Mouse (Mus musculus) MEL (cell line): ENCODE data around the gene Batf3. TPM values are rescaled to one million over a fixed set of nuclear protein-coding genes. Genes with fewer than 3 reads are reported as not detected.

ENCODE experiments used
- DNase-seq: peaks from one replicate; pipeline ENCODE4 v3.0.0; 2011; ENCODE audit warnings: low read depth, low spot score
- H3K27ac ChIP-seq: 2 replicates; pipeline ENCODE4 v1.5.1; 2012; ENCODE audit warnings: low read depth, mild to moderate bottlenecking, control low read depth, low read length, moderate library complexity; ENCODE audit not compliant: control insufficient read depth
- H3K27me3 ChIP-seq, 2 experiments: fragments of 150-350 bp in 1 of 2; sonication (generic) in 1 of 2; 2 replicates each; pipeline ENCODE4 v1.6.1; 2012; ENCODE audit warnings: low read length in 2 of 2, mild to moderate bottlenecking in 2 of 2, improper control_type of control experiment in 1 of 2, moderate library complexity in 1 of 2; ENCODE audit not compliant: insufficient read depth in 2 of 2, control insufficient read depth in 1 of 2
- H3K36me3 ChIP-seq, 2 experiments: 2 replicates each; pipeline ENCODE4 v1.6.1; 2012 to 2014; ENCODE audit warnings: low read length in 2 of 2, improper control_type of control experiment in 1 of 2, inconsistent platforms in 1 of 2, mild to moderate bottlenecking in 1 of 2; ENCODE audit not compliant: insufficient read depth in 2 of 2, control insufficient read depth in 1 of 2
- H3K4me1 ChIP-seq, 2 experiments: fragments of 150-350 bp in 1 of 2; sonication (generic) in 1 of 2; 2 replicates each; pipeline ENCODE4 v1.6.1; 2012; ENCODE audit warnings: low read length in 2 of 2, improper control_type of control experiment in 1 of 2, mild to moderate bottlenecking in 1 of 2; ENCODE audit not compliant: insufficient read depth in 2 of 2, control insufficient read depth in 1 of 2
- H3K4me3 ChIP-seq, 2 experiments: fragments of 150-350 bp in 1 of 2; sonication (generic) in 1 of 2; 2 replicates each; pipeline ENCODE4 v1.5.1; 2012; ENCODE audit warnings: low read depth in 2 of 2, low read length in 2 of 2, mild to moderate bottlenecking in 2 of 2, moderate library complexity in 2 of 2, control low read depth in 1 of 2, improper control_type of control experiment in 1 of 2; ENCODE audit not compliant: control insufficient read depth in 1 of 2, insufficient read depth in 1 of 2
- H3K79me2 ChIP-seq: 2 replicates; pipeline ENCODE4 v1.6.1; 2012; ENCODE audit warnings: mild to moderate bottlenecking, low read length, moderate library complexity; ENCODE audit not compliant: control insufficient read depth, poor library complexity, insufficient read depth
- H3K9ac ChIP-seq: 2 replicates; pipeline ENCODE4 v1.6.1; 2012; ENCODE audit warnings: low read depth, mild to moderate bottlenecking, control low read depth, low read length, moderate library complexity; ENCODE audit not compliant: control insufficient read depth, poor library complexity, severe bottlenecking
- H3K9me3 ChIP-seq: fragments of 150-350 bp; sonication (generic); replicated peaks from 2 replicates; pipeline ENCODE4 v1.6.1; 2012; ENCODE audit warnings: mild to moderate bottlenecking, low read length, improper control_type of control experiment, moderate library complexity; ENCODE audit not compliant: insufficient read depth
- BHLHE40 ChIP-seq: IDR thresholded peaks from 2 replicates; pipeline ENCODE4 v1.6.1; 2012; ENCODE audit warnings: low read depth, mild to moderate bottlenecking, inconsistent platforms, low read length, improper control_type of control experiment, borderline replicate concordance
- CHD1 ChIP-seq: IDR thresholded peaks from 2 replicates; pipeline ENCODE4 v1.6.1; 2012; ENCODE audit warnings: low read depth, mild to moderate bottlenecking, inconsistent platforms, low read length, improper control_type of control experiment
- CHD2 ChIP-seq: IDR thresholded peaks from 2 replicates; pipeline ENCODE4 v1.6.1; 2011; ENCODE audit warnings: low read length, improper control_type of control experiment
- CTCF ChIP-seq, 3 experiments: IDR thresholded peaks in 2 of 3; conservative IDR thresholded peaks in 1 of 3; 2 replicates each; pipeline ENCODE4 v1.5.1; 2011 to 2012; ENCODE audit warnings: low read length in 3 of 3, low read depth in 2 of 3, mild to moderate bottlenecking in 2 of 3, improper control_type of control experiment in 1 of 3, inconsistent platforms in 1 of 3, mixed read lengths in 1 of 3, moderate library complexity in 1 of 3; ENCODE audit not compliant: control insufficient read depth in 1 of 3, insufficient read depth in 1 of 3, poor library complexity in 1 of 3, severe bottlenecking in 1 of 3
- E2F4 ChIP-seq: IDR thresholded peaks from 2 replicates; pipeline ENCODE4 v1.6.1; 2011; ENCODE audit warnings: low read depth, low read length, improper control_type of control experiment, borderline replicate concordance
- ELF1 ChIP-seq: IDR thresholded peaks from 2 replicates; pipeline ENCODE4 v1.6.1; 2014; ENCODE audit warnings: low read depth, mild to moderate bottlenecking, inconsistent platforms, low read length, improper control_type of control experiment, moderate library complexity
- EP300 ChIP-seq, 2 experiments: IDR thresholded peaks; 2 replicates each; pipeline ENCODE4 v1.6.1; 2011; ENCODE audit warnings: improper control_type of control experiment in 2 of 2, low read length in 2 of 2, low read depth in 1 of 2, mild to moderate bottlenecking in 1 of 2
- ETS1 ChIP-seq: IDR thresholded peaks from 2 replicates; pipeline ENCODE4 v1.6.1; 2012; ENCODE audit warnings: low read depth, mild to moderate bottlenecking, inconsistent platforms, low read length, improper control_type of control experiment, moderate library complexity
- GABPA ChIP-seq: IDR thresholded peaks from 2 replicates; pipeline ENCODE4 v1.6.1; 2012; ENCODE audit warnings: low read depth, mild to moderate bottlenecking, inconsistent platforms, low read length, improper control_type of control experiment, moderate library complexity
- GATA1 ChIP-seq: IDR thresholded peaks from 2 replicates; pipeline ENCODE4 v1.6.1; 2011; ENCODE audit warnings: low read depth, low read length, improper control_type of control experiment
- HCFC1 ChIP-seq: IDR thresholded peaks from 2 replicates; pipeline ENCODE4 v1.6.1; 2012; ENCODE audit warnings: low read depth, mild to moderate bottlenecking, inconsistent platforms, low read length, improper control_type of control experiment, moderate library complexity
- KAT2A ChIP-seq: conservative IDR thresholded peaks from 2 replicates; pipeline ENCODE4 v1.6.1; 2012; ENCODE audit warnings: low read depth, low read length, improper control_type of control experiment, inconsistent platforms
- MAFK ChIP-seq: IDR thresholded peaks from 2 replicates; pipeline ENCODE4 v1.6.1; 2011; ENCODE audit warnings: low read depth, mild to moderate bottlenecking, low read length, improper control_type of control experiment, borderline replicate concordance
- MAX ChIP-seq: IDR thresholded peaks from 2 replicates; pipeline ENCODE4 v1.6.1; 2011; ENCODE audit warnings: low read length, improper control_type of control experiment
- MAZ ChIP-seq: IDR thresholded peaks from 2 replicates; pipeline ENCODE4 v1.6.1; 2012; ENCODE audit warnings: low read depth, mild to moderate bottlenecking, inconsistent platforms, low read length, improper control_type of control experiment
- MEF2A ChIP-seq: IDR thresholded peaks from 2 replicates; pipeline ENCODE4 v1.6.1; 2014; ENCODE audit warnings: low read depth, mild to moderate bottlenecking, inconsistent platforms, low read length, improper control_type of control experiment; ENCODE audit not compliant: poor library complexity, insufficient replicate concordance, severe bottlenecking; ENCODE audit errors: extremely low read depth
- MXI1 ChIP-seq: IDR thresholded peaks from 2 replicates; pipeline ENCODE4 v1.6.1; 2011; ENCODE audit warnings: mild to moderate bottlenecking, low read depth, low read length, improper control_type of control experiment
- MYB ChIP-seq: IDR thresholded peaks from 2 replicates; pipeline ENCODE4 v1.6.1; 2011; ENCODE audit warnings: mild to moderate bottlenecking, low read depth, low read length, improper control_type of control experiment
- MYC ChIP-seq: IDR thresholded peaks from 2 replicates; pipeline ENCODE4 v1.6.1; 2011; ENCODE audit warnings: low read depth, mild to moderate bottlenecking, low read length, improper control_type of control experiment, moderate library complexity
- NELFE ChIP-seq: IDR thresholded peaks from 2 replicates; pipeline ENCODE4 v1.6.1; 2011; ENCODE audit warnings: low read depth, low read length, improper control_type of control experiment
- NRF1 ChIP-seq: IDR thresholded peaks from 2 replicates; pipeline ENCODE4 v1.6.1; 2014; ENCODE audit warnings: low read depth, mild to moderate bottlenecking, inconsistent platforms, low read length, improper control_type of control experiment, moderate library complexity; ENCODE audit not compliant: poor library complexity, insufficient read depth, severe bottlenecking
- POLR2A ChIP-seq, 2 experiments: IDR thresholded peaks; 2 replicates each; pipeline ENCODE4 v1.6.1; 2011 to 2012; ENCODE audit warnings: low read length in 2 of 2, mild to moderate bottlenecking in 2 of 2, control low read depth in 1 of 2, improper control_type of control experiment in 1 of 2, low read depth in 1 of 2, moderate library complexity in 1 of 2; ENCODE audit not compliant: control insufficient read depth in 1 of 2, insufficient read depth in 1 of 2, poor library complexity in 1 of 2
- POLR2AphosphoS2 ChIP-seq: IDR thresholded peaks from 2 replicates; pipeline ENCODE4 v1.6.1; 2011; ENCODE audit warnings: low read length, improper control_type of control experiment
- RAD21 ChIP-seq: IDR thresholded peaks from 2 replicates; pipeline ENCODE4 v1.6.1; 2011; ENCODE audit warnings: mild to moderate bottlenecking, low read depth, low read length, improper control_type of control experiment
- RCOR1 ChIP-seq: IDR thresholded peaks from 2 replicates; pipeline ENCODE4 v1.6.1; 2012; ENCODE audit warnings: low read depth, mild to moderate bottlenecking, inconsistent platforms, low read length, improper control_type of control experiment
- TAL1 ChIP-seq: IDR thresholded peaks from 2 replicates; pipeline ENCODE4 v1.6.1; 2012; ENCODE audit warnings: mild to moderate bottlenecking, inconsistent platforms, low read length, moderate library complexity, mixed read lengths
- TBP ChIP-seq: IDR thresholded peaks from 2 replicates; pipeline ENCODE4 v1.8.0; 2011; ENCODE audit warnings: low read depth, low read length, improper control_type of control experiment
- TCF12 ChIP-seq: IDR thresholded peaks from 2 replicates; pipeline ENCODE4 v1.6.1; 2014; ENCODE audit warnings: low read depth, mild to moderate bottlenecking, inconsistent platforms, low read length, improper control_type of control experiment, moderate library complexity
- UBTF ChIP-seq: IDR thresholded peaks from 2 replicates; pipeline ENCODE4 v1.6.1; 2012; ENCODE audit warnings: low read depth, mild to moderate bottlenecking, inconsistent platforms, low read length, improper control_type of control experiment, moderate library complexity, borderline replicate concordance; ENCODE audit not compliant: insufficient read depth
- USF1 ChIP-seq: IDR thresholded peaks from 2 replicates; pipeline ENCODE4 v1.6.1; 2014; ENCODE audit warnings: low read depth, mild to moderate bottlenecking, inconsistent platforms, low read length, improper control_type of control experiment, moderate library complexity
- USF2 ChIP-seq, 2 experiments: IDR thresholded peaks; 2 replicates each; pipeline ENCODE4 v1.6.1; 2011 to 2012; ENCODE audit warnings: improper control_type of control experiment in 2 of 2, low read length in 2 of 2, borderline replicate concordance in 1 of 2, inconsistent platforms in 1 of 2, low read depth in 1 of 2, mild to moderate bottlenecking in 1 of 2; ENCODE audit not compliant: insufficient read depth in 1 of 2
- ZC3H11A ChIP-seq: IDR thresholded peaks from 2 replicates; pipeline ENCODE4 v1.6.1; 2012; ENCODE audit warnings: low read depth, mild to moderate bottlenecking, inconsistent platforms, low read length, improper control_type of control experiment
- ZKSCAN1 ChIP-seq: IDR thresholded peaks from 2 replicates; pipeline ENCODE4 v1.6.1; 2012; ENCODE audit warnings: low read depth, mild to moderate bottlenecking, inconsistent platforms, low read length, improper control_type of control experiment, moderate library complexity
- ZMIZ1 ChIP-seq: IDR thresholded peaks from 2 replicates; pipeline ENCODE4 v1.6.1; 2012; ENCODE audit warnings: low read depth, mild to moderate bottlenecking, inconsistent platforms, low read length, improper control_type of control experiment, moderate library complexity
- ZNF384 ChIP-seq: IDR thresholded peaks from 2 replicates; pipeline ENCODE4 v1.6.1; 2012; ENCODE audit warnings: low read depth, mild to moderate bottlenecking, inconsistent platforms, low read length, improper control_type of control experiment
- polyA plus RNA-seq, 2 experiments: library from polyadenylated mRNA; stranded (reverse) in 1 of 2; unstranded in 1 of 2; fragments of >175 nt in 1 of 2; fragments of >200 nt in 1 of 2; gene quantifications; 2 replicates each; pipeline versions ENCODE4 v1.2.1 to v1.2.4; 2012; ENCODE audit warnings: low replicate concordance in 2 of 2, low read depth in 1 of 2; ENCODE audit not compliant: insufficient read length in 2 of 2, insufficient read depth in 1 of 2, missing spikeins in 1 of 2
- total RNA-seq: library from RNA; depleted of rRNA; stranded (reverse); fragments of 300-350 nt; gene quantifications from 2 replicates; pipeline ENCODE4 v1.2.3, GENCODE M21; 2012

Gene Batf3
- total and polyA plus RNA-seq, 3 experiments: 1.5 to 2.4 TPM; not detected in 1

GRCm38 (mm10) chr1:191054870-191055532 lies 42.6 kb upstream of the Batf3 start:
- Histone ChIP-seq H3K4me3 (peak overlapping the region; percentile 35 to 48), H3K27me3 (no peaks in the 10 kb centered on the region), H3K9me3 (no peaks in the 10 kb centered on the region), H3K9ac (peak overlapping the region; percentile 63), H3K79me2 (no peaks in the 10 kb centered on the region), H3K27ac (peak overlapping the region; percentile 96), H3K36me3 (peaks cover 0 to 18% of the 10 kb centered on the region in 2 experiments; a peak in 2 of 4 replicates), H3K4me1 (peaks cover 13% of the 10 kb centered on the region in 2 experiments)
- DNase-seq: peak; percentile 96
- TF ChIP-seq TAL1 (peak; percentile 94), MAX (peak; percentile 87), POLR2AphosphoS2 (no peak; the same call in 1 of the 2 replicates), CHD1 (no peak), E2F4 (no peak), GATA1 (peak; percentile 88), TBP (peak; percentile 86), MAZ (peak; percentile 62; the same call in 1 of the 2 replicates), ZKSCAN1 (no peak), POLR2A (IDR thresholded peaks at IDR 0.05; ENCODE audit: control insufficient read depth in 1 of 2, insufficient read depth in 1 of 2, low read depth in 1 of 2, low read length in 2 of 2, poor library complexity in 1 of 2) (peak in 1 of 2 experiments; percentile 67; a peak in 2 of 4 replicates), KAT2A (no peak; the same call in 1 of the 2 replicates), ZMIZ1 (no peak; the same call in 1 of the 2 replicates), RAD21 (peak; percentile 51), ZNF384 (no peak), TCF12 (peak; percentile 88), HCFC1 (peak; percentile 38; the same call in 1 of the 2 replicates), MEF2A (peak; percentile 38; the same call in 1 of the 2 replicates), EP300 (IDR thresholded peaks at IDR 0.05; ENCODE audit: low read depth in 1 of 2, low read length in 2 of 2) (peak; percentile 83 to 92), MXI1 (peak; percentile 98), MYC (peak; percentile 96), BHLHE40 (no peak; the same call in 1 of the 2 replicates), USF2 (IDR thresholded peaks at IDR 0.05; ENCODE audit: borderline replicate concordance in 1 of 2, insufficient read depth in 1 of 2, low read depth in 1 of 2, low read length in 2 of 2) (no peak), CHD2 (no peak), CTCF (IDR thresholded peaks at IDR 0.05 in 2 of 3, conservative IDR thresholded peaks at IDR 0.05 in 1 of 3; ENCODE audit: control insufficient read depth in 1 of 3, insufficient read depth in 1 of 3, low read depth in 2 of 3, low read length in 3 of 3, poor library complexity in 1 of 3, severe bottlenecking in 1 of 3) (peak; percentile 54 to 65 (median 64)), NRF1 (no peak), RCOR1 (0 out of 2 replicates have a peak, but pooled peaks have one; percentile 31), ELF1 (peak; percentile 8; the same call in 1 of the 2 replicates), GABPA (peak; percentile 79; the same call in 1 of the 2 replicates), ZC3H11A (peak; percentile 30), NELFE (peak; percentile 58), MYB (no peak), USF1 (peak; percentile 83), ETS1 (peak; percentile 98), MAFK (peak; percentile 79; the same call in 1 of the 2 replicates), UBTF (no peak)
